Mouse (Mus musculus): ENCODE measurements at regions not wholly inside any gene's neighbourhood (a gene's known extent, or its start where the extent isn't known, plus 50 kb on each side); places are given as distances from the start of the nearest gene placed in this dataset.

- TF ChIP-seq CEBPB (IDR thresholded peaks at IDR 0.05; ENCODE audit: insufficient read depth, poor library complexity, severe bottlenecking): no peak
- TF ChIP-seq TCF12 (IDR thresholded peaks at IDR 0.05; ENCODE audit: insufficient read depth, poor library complexity, severe bottlenecking): no peak
- no peak for TF ChIP-seq MYOG (IDR thresholded peaks at IDR 0.05; ENCODE audit: control insufficient read depth in 1 of 3, insufficient read depth in 1 of 3, insufficient read length in 2 of 3, low read depth in 2 of 3)
- no peak for TF ChIP-seq E2F4 (IDR thresholded peaks at IDR 0.05; ENCODE audit: insufficient read depth)
- TF ChIP-seq REST (IDR thresholded peaks at IDR 0.05; ENCODE audit: insufficient read depth, insufficient read length): no peak
- TF ChIP-seq TCF3 (IDR thresholded peaks at IDR 0.05; ENCODE audit: insufficient read length, low read depth): no peak
- TF ChIP-seq USF1 (IDR thresholded peaks at IDR 0.05; ENCODE audit: low read depth): no peak
- TF ChIP-seq POLR2AphosphoS2 (IDR thresholded peaks at IDR 0.05; ENCODE audit: insufficient read length, low read depth): no peak
- no peak for TF ChIP-seq POLR2A (IDR thresholded peaks at IDR 0.05; ENCODE audit: insufficient read length, low read depth)
- TF ChIP-seq MAX (IDR thresholded peaks at IDR 0.05; ENCODE audit: low read depth): no peak
- no peak for TF ChIP-seq MYOD1 (IDR thresholded peaks at IDR 0.05; ENCODE audit: control insufficient read depth in 1 of 3, insufficient read length in 2 of 3, low read depth in 2 of 3)
- TF ChIP-seq SRF (IDR thresholded peaks at IDR 0.05; ENCODE audit: control insufficient read depth, insufficient read length, low read depth): no peak
- no peak overlapping the region for H3ac ChIP-seq (ENCODE audit: control insufficient read depth, insufficient read length)
- no peaks in the 10 kb centered on the region for H3K36me3 ChIP-seq (ENCODE audit: control insufficient read depth, insufficient read depth)
- no peaks in the 10 kb centered on the region for H3K27me3 ChIP-seq (ENCODE audit: control insufficient read depth, insufficient read depth, insufficient read length)
- H3K79me2 ChIP-seq (ENCODE audit: control insufficient read depth, insufficient read depth): no peaks in the 10 kb centered on the region
- no peak overlapping the region for H3K4me2 ChIP-seq (ENCODE audit: low read depth)
- H3K4me3 ChIP-seq: no peak overlapping the region
Measured at GRCm38 (mm10) chr6:17400147-17400546, 63.5 kb upstream of the Met start.

GRCm38 (mm10) chr6:17408094-17408493, 55.5 kb upstream of the Met start:
- TF ChIP-seq SRF (IDR thresholded peaks at IDR 0.05; ENCODE audit: control insufficient read depth, insufficient read length, low read depth): no peak
- TF ChIP-seq CEBPB (IDR thresholded peaks at IDR 0.05; ENCODE audit: insufficient read depth, poor library complexity, severe bottlenecking): peak; percentile 57; the same call in 1 of the 2 replicates
- no peaks in the 10 kb centered on the region for H3K79me2 ChIP-seq (ENCODE audit: control insufficient read depth, insufficient read depth)
- peak overlapping the region; percentile 22 for H3K4me2 ChIP-seq (ENCODE audit: low read depth)
- H3ac ChIP-seq (ENCODE audit: control insufficient read depth, insufficient read length): no peak overlapping the region
- no peaks in the 10 kb centered on the region for H3K36me3 ChIP-seq (ENCODE audit: control insufficient read depth, insufficient read depth)
- H3K27me3 ChIP-seq (ENCODE audit: control insufficient read depth, insufficient read depth, insufficient read length): no peaks in the 10 kb centered on the region
- H3K4me3 ChIP-seq: no peak overlapping the region

GRCm38 (mm10) chr6:17409703-17410408, 53.7 kb upstream of the Met start:
- Histone ChIP-seq H3ac (ENCODE audit: control insufficient read depth, insufficient read length) (no peak overlapping the region), H3K4me2 (ENCODE audit: low read depth) (no peak overlapping the region), H3K79me2 (ENCODE audit: control insufficient read depth, insufficient read depth) (no peaks in the 10 kb centered on the region), H3K27me3 (ENCODE audit: control insufficient read depth, insufficient read depth, insufficient read length) (no peaks in the 10 kb centered on the region), H3K36me3 (ENCODE audit: control insufficient read depth, insufficient read depth) (no peaks in the 10 kb centered on the region), H3K4me3 (no peak overlapping the region)
- TF ChIP-seq CEBPB (IDR thresholded peaks at IDR 0.05; ENCODE audit: insufficient read depth, poor library complexity, severe bottlenecking) (0 out of 2 replicates have a peak, but pooled peaks have one; percentile 37), USF1 (IDR thresholded peaks at IDR 0.05; ENCODE audit: low read depth) (no peak), MYOD1 (IDR thresholded peaks at IDR 0.05; ENCODE audit: control insufficient read depth in 1 of 3, insufficient read length in 2 of 3, low read depth in 2 of 3) (no peak), TCF12 (IDR thresholded peaks at IDR 0.05; ENCODE audit: insufficient read depth, poor library complexity, severe bottlenecking) (no peak)

GRCm38 (mm10) chr6:17410409-17410722, 53.2 kb upstream of the Met start:
- no peak for TF ChIP-seq MYOD1 (IDR thresholded peaks at IDR 0.05; ENCODE audit: control insufficient read depth in 1 of 3, insufficient read length in 2 of 3, low read depth in 2 of 3)
- TF ChIP-seq POLR2AphosphoS2 (IDR thresholded peaks at IDR 0.05; ENCODE audit: insufficient read length, low read depth): no peak
- TF ChIP-seq E2F4 (IDR thresholded peaks at IDR 0.05; ENCODE audit: insufficient read depth): no peak
- TF ChIP-seq POLR2A (IDR thresholded peaks at IDR 0.05; ENCODE audit: insufficient read length, low read depth): no peak
- no peak for TF ChIP-seq REST (IDR thresholded peaks at IDR 0.05; ENCODE audit: insufficient read depth, insufficient read length)
- TF ChIP-seq SRF (IDR thresholded peaks at IDR 0.05; ENCODE audit: control insufficient read depth, insufficient read length, low read depth): no peak
- no peak for TF ChIP-seq CEBPB (IDR thresholded peaks at IDR 0.05; ENCODE audit: insufficient read depth, poor library complexity, severe bottlenecking)
- no peak for TF ChIP-seq USF1 (IDR thresholded peaks at IDR 0.05; ENCODE audit: low read depth)
- no peak for TF ChIP-seq MAX (IDR thresholded peaks at IDR 0.05; ENCODE audit: low read depth)
- TF ChIP-seq MYOG (IDR thresholded peaks at IDR 0.05; ENCODE audit: control insufficient read depth in 1 of 3, insufficient read depth in 1 of 3, insufficient read length in 2 of 3, low read depth in 2 of 3): no peak
- no peaks in the 10 kb centered on the region for H3K79me2 ChIP-seq (ENCODE audit: control insufficient read depth, insufficient read depth)
- no peaks in the 10 kb centered on the region for H3K27me3 ChIP-seq (ENCODE audit: control insufficient read depth, insufficient read depth, insufficient read length)
- H3ac ChIP-seq (ENCODE audit: control insufficient read depth, insufficient read length): no peak overlapping the region
- no peak overlapping the region for H3K4me2 ChIP-seq (ENCODE audit: low read depth)
- no peaks in the 10 kb centered on the region for H3K36me3 ChIP-seq (ENCODE audit: control insufficient read depth, insufficient read depth)
- no peak overlapping the region for H3K4me3 ChIP-seq

All from myocyte (in vitro differentiated cells).